Mouse (Mus musculus) intestine, embryonic 14.5 days (tissue): ENCODE measurements around the gene Atp6ap1l. TPM values are rescaled to one million over a fixed set of nuclear protein-coding genes. Genes with fewer than 3 reads are reported as not detected.
"Not testable (repeated sequence)": the region's sequence is repeated elsewhere in the genome, so short reads cannot be mapped to it uniquely, and the experiment has no call there.

ENCODE experiments used
- ATAC-seq: fragments of 200-750 bp; cut with Nextera tagmentation; replicated peaks from 2 replicates; pipeline ENCODE4 v1.8.0; 2017; ENCODE audit warnings: low read depth, moderate number of reproducible peaks, moderate TSS enrichment, moderate library complexity; ENCODE audit not compliant: low FRiP score, low TSS enrichment
- DNase-seq: peaks from one replicate; pipeline ENCODE4 v3.0.0-alpha.2; 2018; ENCODE audit warnings: low spot score
- H3K27ac ChIP-seq: fragments of 300-500 bp; sonication (generic); 2 replicates; pipeline ENCODE4 v1.5.1; 2014; ENCODE audit warnings: low read depth, mild to moderate bottlenecking, control low read depth
- H3K27me3 ChIP-seq: fragments of 300-500 bp; sonication (generic); replicated peaks from 2 replicates; pipeline ENCODE4 v1.6.1; 2014; ENCODE audit warnings: low read length, control low read depth; ENCODE audit not compliant: control insufficient read depth, insufficient read depth
- H3K36me3 ChIP-seq: fragments of 300-500 bp; sonication (generic); 2 replicates; pipeline ENCODE4 v1.6.1; 2014; ENCODE audit warnings: low read length, control low read depth; ENCODE audit not compliant: control insufficient read depth, insufficient read depth
- H3K4me1 ChIP-seq: fragments of 300-500 bp; sonication (generic); replicated peaks from 2 replicates; pipeline ENCODE4 v1.6.1; 2014; ENCODE audit warnings: low read length, control low read depth, mixed read lengths; ENCODE audit not compliant: control insufficient read depth, insufficient read depth
- H3K4me2 ChIP-seq: fragments of 300-500 bp; sonication (generic); 2 replicates; pipeline ENCODE4 v1.6.1; 2014; ENCODE audit warnings: low read length
- H3K4me3 ChIP-seq: fragments of 300-500 bp; sonication (generic); 2 replicates; pipeline ENCODE4 v1.5.1; 2014; ENCODE audit warnings: low read depth, low read length, control low read depth, mixed read lengths
- H3K9ac ChIP-seq: fragments of 300-500 bp; sonication (generic); 2 replicates; pipeline ENCODE4 v1.6.1; 2014; ENCODE audit warnings: mild to moderate bottlenecking, low read length
- H3K9me3 ChIP-seq: fragments of 300-500 bp; sonication (generic); 2 replicates; pipeline ENCODE4 v1.6.1; 2016; ENCODE audit warnings: low read length, control low read depth; ENCODE audit not compliant: control insufficient read depth
- WGBS: fragments of 180-500 bp; shearing (Covaris S2); extraction: QIAGEN DNeasy Blood & Tissue Kit; methylation state at CpG from one replicate; pipeline ENCODE4 v1.1.7; 2014; 5-methylcytosine and 5-hydroxymethylcytosine counted together
- polyA plus RNA-seq: library from polyadenylated mRNA; unstranded; fragments of >200 nt; fragmentation: Nextera tagmentation; extraction: Ambion mirVana; gene quantifications from 2 replicates; pipeline ENCODE4 v1.2.1, GENCODE M21; 2014

Atp6ap1l gene
- not detected in 2 replicates for polyA plus RNA-seq

DNA sequence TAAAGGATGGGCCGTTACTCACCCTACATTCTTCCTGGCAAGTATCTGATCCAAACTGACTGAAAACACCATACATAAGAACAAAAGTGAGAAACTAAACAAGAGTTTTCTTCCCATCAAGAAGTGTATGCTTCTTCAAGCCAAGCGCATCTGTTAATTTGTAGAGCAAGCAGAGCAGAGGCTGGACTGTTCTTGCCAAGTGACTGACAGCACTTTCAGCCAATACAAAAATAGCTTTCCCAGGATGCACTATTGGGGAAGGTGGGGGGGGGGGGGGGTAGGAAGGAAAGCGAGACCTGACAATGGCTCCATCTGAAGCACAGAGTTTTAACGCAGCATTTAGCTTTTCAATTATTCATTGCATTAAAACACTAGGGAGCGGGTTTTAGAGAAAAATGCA is at the start of gene Atp6ap1l:
TSS of gene Atp6ap1l (minus strand) at position 180 of the 400 bp plus-strand sequence.
- no peaks in the 10 kb centered on the region for H3K36me3 ChIP-seq
- DNase-seq: no peak
- no peak within 1 kb of the TSS for H3K9ac ChIP-seq
- ATAC-seq: no peak
- no peak within 1 kb of the TSS for H3K4me2 ChIP-seq
- no peak within 1 kb of the TSS for H3K4me3 ChIP-seq
- 92% methylated on average over 5 of the region's 5 CpGs for WGBS
- no peaks in the 10 kb centered on the region for H3K4me1 ChIP-seq
- no peaks in the 10 kb centered on the region for H3K27me3 ChIP-seq
- H3K27ac ChIP-seq: no peak within 1 kb of the TSS
- H3K9me3 ChIP-seq: no peaks in the 10 kb centered on the region

DNA sequence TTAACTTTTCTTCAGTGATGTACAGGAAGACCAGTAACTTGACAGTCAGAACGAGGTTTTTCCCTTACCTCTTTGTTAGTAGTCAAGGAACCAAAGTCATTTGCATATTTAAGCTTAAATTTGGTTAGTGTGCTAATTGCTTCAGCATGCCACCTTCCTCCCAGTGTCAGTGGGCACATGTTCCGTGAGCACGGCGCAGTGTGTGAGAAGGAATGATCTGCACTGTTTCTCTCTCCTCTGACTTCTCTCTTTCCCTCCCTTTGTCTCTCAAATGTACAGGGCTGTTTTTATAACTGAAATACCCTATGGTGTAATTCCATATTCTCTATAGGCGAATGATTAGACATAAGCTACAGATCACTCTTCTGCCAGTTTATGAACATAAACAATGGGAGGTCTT is 34.4 kb upstream of the Atp6ap1l start:
- H3K4me2 ChIP-seq: no peak overlapping the region
- H3K27me3 ChIP-seq: no peaks in the 10 kb centered on the region
- no peak for ATAC-seq
- H3K4me1 ChIP-seq: no peaks in the 10 kb centered on the region
- DNase-seq: no peak
- H3K9ac ChIP-seq: no peak overlapping the region
- no peaks in the 10 kb centered on the region for H3K9me3 ChIP-seq
- no peak overlapping the region for H3K27ac ChIP-seq
- H3K36me3 ChIP-seq: no peaks in the 10 kb centered on the region
- H3K4me3 ChIP-seq: no peak overlapping the region
- WGBS: 83% methylated on average over 5 of the region's 5 CpGs

DNA sequence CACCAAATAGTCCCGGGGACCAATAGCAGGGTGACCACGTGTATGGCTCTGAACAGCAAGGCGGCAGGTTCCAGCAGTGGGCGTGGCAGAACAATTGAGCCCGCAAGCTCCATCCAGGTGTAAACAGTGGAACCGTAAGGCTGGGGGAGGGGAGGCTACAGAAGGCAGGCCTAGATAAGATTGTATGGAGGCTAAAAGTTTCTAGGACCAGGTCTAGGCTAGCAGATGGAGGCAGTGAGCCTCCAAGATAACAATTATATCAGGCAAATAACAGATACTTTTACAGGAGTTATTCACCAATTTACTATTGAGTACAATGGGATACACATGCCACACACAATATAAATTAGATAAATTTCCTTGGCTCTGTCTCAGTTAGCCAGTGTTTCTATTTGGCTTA is 34.0 kb upstream of the Atp6ap1l start:
- H3K9ac ChIP-seq: no peak overlapping the region
- ATAC-seq: no peak
- H3K27ac ChIP-seq: no peak overlapping the region
- DNase-seq: no peak
- no peaks in the 10 kb centered on the region for H3K4me1 ChIP-seq
- no peaks in the 10 kb centered on the region for H3K36me3 ChIP-seq
- H3K4me3 ChIP-seq: no peak overlapping the region
- no peaks in the 10 kb centered on the region for H3K9me3 ChIP-seq
- H3K4me2 ChIP-seq: no peak overlapping the region
- whole genome bisulfite sequencing: 52% methylated on average over 6 of the region's 6 CpGs
- H3K27me3 ChIP-seq: no peaks in the 10 kb centered on the region

DNA sequence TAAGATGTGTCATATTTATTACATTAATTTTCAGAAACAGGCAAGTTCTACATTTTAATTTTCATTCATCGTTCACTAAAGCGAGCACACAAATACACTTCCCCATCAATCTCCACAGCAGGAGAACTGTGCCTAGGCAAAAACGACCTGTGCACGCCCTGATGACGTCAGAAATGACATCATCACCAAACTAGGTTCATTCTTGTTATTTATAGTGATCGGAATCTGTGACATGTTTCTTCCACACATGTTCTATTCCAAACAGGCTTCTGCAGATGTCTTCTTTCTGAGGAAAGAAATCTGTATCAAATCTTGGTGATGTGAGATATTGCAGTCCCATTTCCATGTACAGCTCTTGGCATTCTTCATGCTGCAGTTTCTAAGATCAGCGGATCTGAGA is 30.7 kb upstream of the Atp6ap1l start:
- Histone ChIP-seq H3K27me3 (no peaks in the 10 kb centered on the region), H3K36me3 (no peaks in the 10 kb centered on the region), H3K4me1 (no peaks in the 10 kb centered on the region), H3K4me2 (no peak overlapping the region), H3K27ac (no peak overlapping the region), H3K9me3 (no peaks in the 10 kb centered on the region), H3K9ac (no peak overlapping the region), H3K4me3 (no peak overlapping the region)
- DNase-seq (no peak), ATAC-seq (no peak)
- WGBS: 82% methylated on average over 7 of the region's 7 CpGs

DNA sequence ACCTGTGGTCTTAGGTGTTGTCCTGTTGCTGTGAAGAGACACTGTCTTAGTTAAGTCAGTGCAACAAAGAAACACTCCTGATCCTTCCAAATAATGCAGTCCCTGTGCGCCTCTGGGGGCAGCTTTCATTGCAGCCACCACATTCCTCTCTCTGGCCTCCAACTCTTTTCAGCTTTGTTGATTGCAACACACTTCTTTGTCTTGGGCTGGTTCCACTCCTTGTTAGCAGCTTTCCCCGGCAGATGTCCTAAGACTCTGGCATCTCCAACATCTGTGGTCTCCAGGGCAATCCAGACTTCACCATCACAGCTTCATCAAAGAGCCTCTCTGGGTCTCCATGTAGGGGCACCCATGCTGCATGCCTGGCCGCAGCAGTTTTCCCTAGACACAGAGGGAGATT is 28.1 kb upstream of the Atp6ap1l start:
- ATAC-seq: no peak
- H3K9ac ChIP-seq: no peak overlapping the region
- H3K9me3 ChIP-seq: no peaks in the 10 kb centered on the region
- H3K4me3 ChIP-seq: no peak overlapping the region
- no peaks in the 10 kb centered on the region for H3K27me3 ChIP-seq
- no peak overlapping the region for H3K4me2 ChIP-seq
- DNase-seq: no peak
- WGBS: 84% methylated on average over 3 of the region's 3 CpGs
- H3K27ac ChIP-seq: no peak overlapping the region
- 0 out of 2 replicates have a peak, but pooled peaks cover 4% of the 10 kb centered on the region for H3K36me3 ChIP-seq
- no peaks in the 10 kb centered on the region for H3K4me1 ChIP-seq

DNA sequence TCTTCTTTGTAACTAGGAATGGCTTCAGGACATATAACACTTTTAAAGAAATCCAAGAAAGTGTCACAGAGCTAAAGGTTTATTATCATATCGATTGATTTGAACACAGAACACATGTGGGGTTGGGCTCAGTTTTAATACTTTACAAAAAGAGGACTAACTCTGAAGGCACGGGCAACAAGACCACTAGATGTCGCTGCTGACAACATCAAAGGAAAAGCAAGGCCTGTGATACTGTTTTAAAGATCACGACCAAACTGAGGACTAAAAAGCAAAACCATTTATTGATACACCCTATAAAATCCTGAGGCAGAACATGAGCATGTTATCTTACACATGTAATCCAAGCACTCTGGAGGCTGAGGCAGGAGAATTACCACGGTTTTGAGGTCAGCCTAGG is 24.7 kb upstream of the Atp6ap1l start:
- 22% methylated on average over 5 of the region's 5 CpGs for WGBS
- peak; percentile 10; the same call in 1 of the 2 replicates for ATAC-seq
- H3K27ac ChIP-seq: no peak overlapping the region
- H3K27me3 ChIP-seq: no peaks in the 10 kb centered on the region
- H3K4me2 ChIP-seq: no peak overlapping the region
- no peaks in the 10 kb centered on the region for H3K9me3 ChIP-seq
- no peak overlapping the region for H3K9ac ChIP-seq
- H3K4me1 ChIP-seq: no peaks in the 10 kb centered on the region
- DNase-seq: peak; percentile 77
- H3K4me3 ChIP-seq: no peak overlapping the region
- H3K36me3 ChIP-seq: peaks cover 35% of the 10 kb centered on the region

DNA sequence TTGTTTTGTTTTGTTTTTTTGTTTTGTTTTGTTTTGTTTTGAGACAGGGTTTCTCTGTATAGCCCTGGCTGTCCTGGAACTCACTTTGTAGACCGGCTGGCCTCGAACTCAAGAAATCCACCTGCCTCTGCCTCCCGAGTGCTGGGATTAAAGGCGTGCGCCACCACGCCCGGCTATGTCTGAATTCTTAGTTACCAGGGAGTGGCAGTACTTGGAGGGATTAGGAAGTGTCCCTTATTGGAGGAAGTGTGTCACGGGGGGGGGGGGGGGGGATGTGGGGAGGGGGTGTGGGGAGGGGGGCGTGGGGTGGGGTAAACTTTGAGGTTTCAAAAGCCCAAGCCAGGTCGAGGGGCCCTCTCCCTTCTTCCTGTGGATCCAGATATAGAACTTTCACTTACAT is 23.1 kb upstream of the Atp6ap1l start:
- H3K4me3 ChIP-seq, H3K27ac ChIP-seq, H3K27me3 ChIP-seq, H3K9me3 ChIP-seq, H3K4me2 ChIP-seq, ATAC-seq, DNase-seq, H3K9ac ChIP-seq, H3K4me1 ChIP-seq: not testable (repeated sequence)
- peaks cover 43% of the 10 kb centered on the region for H3K36me3 ChIP-seq
- WGBS: 87% methylated on average over 9 of the region's 10 CpGs

DNA sequence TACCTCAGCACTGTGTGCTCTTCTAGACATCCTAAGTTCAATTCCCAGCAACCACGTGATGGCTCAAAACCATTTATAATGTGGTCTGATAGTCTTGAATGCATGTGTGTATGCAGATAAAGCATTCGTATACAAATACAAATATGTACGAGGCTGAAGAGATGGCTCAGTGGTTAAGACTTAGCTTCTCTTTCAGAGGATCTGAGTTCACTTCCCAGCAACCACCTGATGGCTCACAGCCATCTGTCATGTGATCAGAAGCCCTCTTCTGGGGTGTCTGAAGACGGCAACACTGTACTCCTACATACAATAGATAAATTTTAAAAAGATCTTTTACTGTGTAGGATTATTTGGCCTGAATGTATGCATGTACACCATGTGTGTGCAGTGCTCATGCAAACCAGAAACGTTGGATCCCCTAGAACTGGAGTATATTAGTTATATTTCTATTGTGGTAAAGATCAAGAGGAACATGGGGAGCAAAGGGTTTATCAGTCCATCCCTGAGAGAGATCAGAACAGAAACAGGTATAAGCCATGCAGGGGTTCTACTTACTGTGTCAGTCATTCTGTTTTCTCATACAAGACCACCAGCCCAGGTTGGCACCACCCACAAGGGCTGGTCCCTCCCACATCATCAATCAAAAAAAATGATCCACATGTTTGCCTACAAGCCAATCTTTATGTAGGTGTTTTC is 21.9 kb upstream of the Atp6ap1l start:
- Histone ChIP-seq H3K4me1 (no peaks in the 10 kb centered on the region; the same call in 1 of the 2 replicates), H3K27me3 (no peaks in the 10 kb centered on the region), H3K36me3 (peaks cover 43% of the 10 kb centered on the region), H3K4me3 (no peak overlapping the region), H3K9ac (no peak overlapping the region), H3K4me2 (no peak overlapping the region), H3K9me3 (no peaks in the 10 kb centered on the region), H3K27ac (no peak overlapping the region)
- ATAC-seq (no peak), DNase-seq (no peak)
- 77% methylated on average over 5 of the region's 5 CpGs for WGBS

DNA sequence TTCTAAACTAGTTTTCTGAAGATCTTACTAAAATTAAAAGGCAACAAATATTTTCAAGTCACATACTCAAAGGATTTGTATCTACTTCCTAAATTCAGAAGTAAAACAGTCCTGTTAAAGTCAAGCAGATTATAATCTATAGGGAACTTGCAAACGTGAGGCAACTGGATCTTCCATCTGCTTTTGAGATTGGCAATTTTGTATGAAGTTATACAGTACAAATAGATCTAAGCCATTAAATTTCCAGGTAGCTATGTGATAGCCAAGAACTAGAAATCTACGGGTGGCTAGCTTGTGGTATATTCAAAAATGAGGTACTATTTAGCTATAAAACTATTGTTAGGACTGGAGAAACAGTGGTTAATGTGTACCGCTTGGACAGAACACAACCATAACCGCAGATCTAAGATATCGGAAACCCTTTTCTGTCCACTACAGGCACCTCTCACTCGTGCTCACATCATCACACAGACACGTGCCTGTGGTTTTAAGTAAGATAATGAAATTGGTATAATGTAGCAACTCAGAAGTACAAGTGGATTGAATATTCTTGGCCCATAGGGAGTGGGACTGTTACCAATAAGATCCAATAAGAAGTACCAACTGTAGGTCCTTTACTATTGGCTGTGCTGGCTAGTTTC is 21.1 kb upstream of the Atp6ap1l start:
- H3K36me3 ChIP-seq: peaks cover 43% of the 10 kb centered on the region
- H3K27me3 ChIP-seq: no peaks in the 10 kb centered on the region
- H3K9me3 ChIP-seq: no peaks in the 10 kb centered on the region
- no peaks in the 10 kb centered on the region; the same call in 1 of the 2 replicates for H3K4me1 ChIP-seq
- no peak overlapping the region for H3K9ac ChIP-seq
- DNase-seq (no peak), ATAC-seq (no peak)
- H3K4me3 ChIP-seq: no peak overlapping the region
- no peak overlapping the region for H3K27ac ChIP-seq
- no peak overlapping the region for H3K4me2 ChIP-seq
- WGBS: 78% methylated on average over 7 of the region's 7 CpGs
